Mouse (Mus musculus) layer of hippocampus, postnatal 10 days (tissue): ENCODE results near the gene Reg3a. TPM values are rescaled to one million over a fixed set of nuclear protein-coding genes. Genes with fewer than 3 reads are reported as not detected.
"Not testable (repeated sequence)": the region's sequence is repeated elsewhere in the genome, so short reads cannot be mapped to it uniquely, and the experiment has no call there.

Source experiments
- DNase-seq, 2 experiments: peaks; one replicate each; pipeline ENCODE4 v3.0.0; 2021; ENCODE audit warnings: low spot score in 2 of 2
- long read RNA-seq: library from polyadenylated mRNA; stranded (forward); transcript quantifications from one replicate; pipeline ENCODE4 v2.0.0, GENCODE M21; 2023
- total RNA-seq, 2 experiments: library from RNA; stranded (reverse); gene quantifications; 2 replicates each; pipeline ENCODE4 v1.2.3; 2021

The Reg3a gene
- not detected for total RNA-seq
- long read RNA-seq: 0 reads

DNA sequence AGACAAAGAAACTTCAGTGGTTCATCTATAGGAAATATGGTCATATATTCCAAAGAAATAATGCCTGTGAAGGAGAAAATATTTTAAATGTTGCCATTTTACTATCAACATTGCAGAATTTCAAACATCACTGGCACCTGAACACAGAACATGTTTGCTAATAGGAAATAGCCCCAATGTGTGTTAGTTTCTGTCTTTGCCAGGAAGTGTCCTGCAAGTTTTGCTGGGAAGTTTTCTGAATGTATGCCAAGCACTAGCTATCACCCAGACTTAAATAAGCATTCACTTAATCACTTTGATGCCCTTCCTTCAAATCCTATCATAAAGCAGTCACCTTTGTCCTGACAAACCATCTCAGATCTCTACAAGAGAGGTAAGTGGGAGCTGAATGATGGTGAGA lies at the start of gene Reg3a:
TSS of gene Reg3a (plus strand) at position 301 of the 400 bp plus-strand sequence.
- no peak for DNase-seq

DNA sequence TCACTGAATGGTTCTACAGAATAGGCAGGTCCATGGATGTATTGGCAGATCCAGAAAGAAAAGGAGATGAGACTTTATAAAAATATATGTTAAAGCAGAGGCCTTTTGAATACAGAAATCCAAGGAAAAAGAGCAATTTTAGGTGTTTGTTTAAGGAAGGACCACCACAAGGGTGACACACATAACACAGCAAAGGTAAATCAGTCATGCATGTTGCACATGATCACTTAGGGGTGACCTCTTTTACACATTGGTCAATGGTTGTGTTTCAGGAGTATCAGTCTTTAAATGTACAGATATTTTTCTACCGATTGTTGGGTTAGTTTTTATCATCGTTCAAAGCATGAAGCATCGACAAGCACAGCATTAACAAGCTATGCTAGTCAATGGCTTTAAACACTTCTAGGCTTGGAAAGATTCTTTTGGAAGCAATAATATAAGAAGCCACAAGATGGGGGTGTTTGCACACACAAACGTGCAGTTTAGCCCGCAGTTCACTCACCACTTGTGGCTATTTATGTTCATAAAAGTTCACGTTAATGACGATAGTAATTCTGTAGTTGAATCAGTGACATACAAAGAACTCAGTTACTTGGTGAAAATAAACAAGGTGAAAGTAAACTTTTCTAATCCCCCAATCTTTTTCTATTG lies 48.5 kb upstream of the Reg3a start:
- peak; percentile 7 to 27 for DNase-seq

DNA sequence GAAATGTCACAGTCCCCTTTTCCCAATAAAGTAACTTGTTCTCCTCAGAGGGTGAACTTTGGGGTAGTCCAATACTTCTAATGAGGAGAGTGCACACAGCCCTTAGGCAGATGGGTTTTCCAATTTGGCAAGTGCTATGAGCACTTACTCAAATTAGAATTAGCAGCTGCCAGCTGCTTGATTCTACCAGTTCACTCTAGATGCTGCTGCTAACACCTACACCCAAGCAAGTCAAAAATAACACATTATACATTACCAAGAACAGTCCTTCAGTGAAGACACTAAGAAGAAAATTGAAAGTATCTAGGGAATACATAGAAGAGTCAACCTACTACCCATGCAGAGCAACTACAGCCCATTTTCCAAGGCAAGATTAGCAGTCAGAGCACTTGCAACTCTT lies 40.2 kb upstream of the Reg3a start:
- DNase-seq: no peak

DNA sequence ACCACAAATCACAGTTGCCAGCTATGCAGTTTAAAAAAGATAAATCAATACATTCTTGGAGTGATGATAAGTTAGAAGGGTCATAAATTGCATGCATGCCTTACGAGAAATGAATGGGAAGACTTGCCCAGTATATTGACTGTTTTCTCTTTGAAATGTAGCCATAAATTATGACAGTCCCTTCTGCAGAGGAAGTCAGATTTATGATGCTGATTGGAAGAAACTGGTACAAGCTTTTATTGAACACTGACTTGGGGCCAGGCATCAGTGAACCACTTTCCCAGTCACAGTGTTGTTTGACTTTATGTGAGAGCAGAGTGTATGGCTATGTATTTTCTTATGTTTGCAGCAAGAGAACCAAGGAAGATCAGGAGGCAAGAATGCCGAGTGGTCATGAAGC lies 38.8 kb upstream of the Reg3a start:
- DNase-seq: no peak

DNA sequence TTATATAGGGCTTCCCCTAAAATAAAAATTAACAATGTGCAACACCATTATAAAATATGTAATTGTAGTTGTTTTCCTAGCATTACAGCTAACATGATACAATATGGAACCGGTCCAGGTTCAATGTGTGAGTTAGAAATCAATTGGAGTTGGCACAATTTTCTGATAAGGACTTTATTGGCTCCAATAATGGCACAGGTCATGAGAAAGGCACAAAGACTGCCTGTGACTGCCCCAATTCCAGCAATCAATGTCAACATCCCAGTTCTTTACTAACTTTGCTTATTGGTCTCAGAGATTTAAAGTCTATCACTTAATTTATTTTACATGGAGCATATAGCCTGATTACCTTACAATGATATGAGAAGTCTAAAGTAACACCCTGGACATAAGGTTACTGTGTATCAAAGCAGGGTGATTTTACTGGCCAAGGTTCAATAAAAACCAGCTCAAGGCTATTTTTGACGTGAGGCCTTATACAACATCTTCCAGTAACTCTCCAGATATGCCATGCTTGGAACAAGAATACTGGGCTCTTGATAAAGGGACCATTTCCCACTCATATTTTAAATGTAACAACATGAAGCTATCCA lies 18.4 kb upstream of the Reg3a start:
- DNase-seq: no peak

DNA sequence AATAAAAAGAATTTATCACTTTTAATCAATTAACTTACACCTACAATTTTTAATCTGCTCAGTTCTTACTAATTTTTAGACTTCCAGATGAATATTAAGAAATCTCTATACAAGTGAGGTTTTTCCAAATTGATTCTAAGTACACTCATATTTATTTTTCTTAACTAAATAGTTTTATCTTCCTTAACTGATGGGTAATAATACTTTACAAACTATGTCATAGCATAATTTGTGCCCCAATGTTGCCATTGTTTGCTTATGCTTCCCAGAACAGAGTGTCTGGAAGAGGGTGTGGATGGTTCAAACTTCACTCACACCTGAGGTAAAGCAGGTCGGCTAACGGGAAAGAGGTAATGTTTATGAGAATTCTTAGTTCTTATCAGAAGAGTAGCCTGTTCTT lies 10.2 kb upstream of the Reg3a start, which contains the start of gene Reg3b:
TSS of gene Reg3b (plus strand) at position 301 of the 400 bp plus-strand sequence.
- no peak for DNase-seq

DNA sequence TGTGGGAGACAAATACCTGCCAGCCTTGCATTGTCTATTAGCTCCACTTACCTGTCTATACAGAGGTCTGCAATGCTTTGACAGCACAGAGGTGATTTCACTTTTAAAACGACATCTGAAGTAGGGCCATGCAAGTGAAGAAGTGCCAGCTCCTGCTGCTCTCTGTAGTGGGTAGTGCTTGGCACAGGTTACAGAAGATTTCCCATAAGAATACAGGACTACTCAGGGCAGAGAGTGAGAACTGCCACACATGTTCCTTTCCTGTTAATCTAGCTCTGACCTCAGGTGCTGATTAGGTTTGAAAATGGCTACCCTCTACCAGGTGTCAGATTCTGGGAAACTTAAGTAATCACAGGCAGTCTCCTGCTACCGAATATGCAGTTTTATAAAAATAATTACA lies 1.7 kb upstream of the Reg3a start, which contains the start of gene Reg3d:
TSS of gene Reg3d (minus strand) at position 101 of the 400 bp plus-strand sequence.
- DNase-seq: no peak

DNA sequence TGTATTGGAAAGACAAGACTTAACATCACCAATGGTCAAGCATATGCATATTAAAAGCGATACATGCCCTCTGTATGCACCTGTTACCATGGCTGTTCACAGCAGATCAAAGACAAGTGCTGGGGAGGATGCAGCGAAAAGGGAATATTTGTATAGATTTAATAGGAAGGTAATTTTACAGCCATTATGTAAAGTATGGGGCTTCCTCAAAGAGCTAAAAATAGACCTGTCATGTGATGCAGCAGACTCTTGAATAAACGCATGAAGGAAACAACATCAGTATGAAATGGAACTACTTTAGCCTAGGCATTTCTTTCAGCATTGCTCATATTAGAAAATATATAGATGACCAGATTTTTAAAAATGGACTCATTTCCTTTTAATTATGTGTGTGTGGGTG lies 5.1 kb downstream of the Reg3a start:
- DNase-seq: no peak

DNA sequence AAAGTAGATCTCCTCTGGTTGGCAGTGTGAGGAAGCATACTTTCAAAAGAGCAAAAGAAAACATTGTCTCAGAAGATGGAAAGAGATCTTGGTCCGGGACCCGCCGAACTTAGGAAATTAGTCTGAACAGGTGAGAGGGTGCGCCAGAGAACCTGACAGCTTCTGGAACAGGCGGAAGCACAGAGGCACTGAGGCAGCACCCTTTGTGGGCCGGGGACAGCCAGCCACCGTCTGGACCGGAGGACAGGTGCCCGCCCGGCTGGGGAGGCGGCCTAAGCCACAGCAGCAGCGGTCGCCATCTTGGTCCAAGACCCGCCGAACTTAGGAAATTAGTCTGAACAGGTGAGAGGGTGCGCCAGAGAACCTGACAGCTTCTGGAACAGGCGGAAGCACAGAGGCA lies 14.8 kb downstream of the Reg3a start, which contains the start of gene Reg2:
TSS of gene Reg2 (plus strand) at position 301 of the 400 bp plus-strand sequence.
- not testable (repeated sequence) for DNase-seq

DNA sequence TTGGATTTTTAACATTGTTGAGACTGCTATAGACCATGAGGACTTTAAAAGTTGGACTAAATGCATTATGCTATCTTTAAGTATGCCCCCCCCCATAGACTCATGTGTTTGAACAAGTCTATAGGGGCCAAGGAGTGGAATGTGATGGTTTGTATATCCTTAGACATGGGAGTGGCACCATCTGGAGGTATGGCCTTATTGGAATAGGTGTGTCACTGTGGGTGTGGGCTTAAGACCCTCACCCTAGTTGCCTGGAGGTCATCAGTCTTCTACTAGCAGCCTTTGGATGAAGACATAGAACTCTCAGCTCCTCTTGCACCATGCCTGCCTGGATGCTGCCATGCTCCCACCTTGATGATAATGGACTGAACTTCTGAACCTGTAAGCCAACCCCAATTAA lies 41.9 kb downstream of the Reg3a start, which contains the start of gene Reg1:
TSS of gene Reg1 (plus strand) at position 301 of the 400 bp plus-strand sequence.
- DNase-seq: not testable (repeated sequence)

DNA sequence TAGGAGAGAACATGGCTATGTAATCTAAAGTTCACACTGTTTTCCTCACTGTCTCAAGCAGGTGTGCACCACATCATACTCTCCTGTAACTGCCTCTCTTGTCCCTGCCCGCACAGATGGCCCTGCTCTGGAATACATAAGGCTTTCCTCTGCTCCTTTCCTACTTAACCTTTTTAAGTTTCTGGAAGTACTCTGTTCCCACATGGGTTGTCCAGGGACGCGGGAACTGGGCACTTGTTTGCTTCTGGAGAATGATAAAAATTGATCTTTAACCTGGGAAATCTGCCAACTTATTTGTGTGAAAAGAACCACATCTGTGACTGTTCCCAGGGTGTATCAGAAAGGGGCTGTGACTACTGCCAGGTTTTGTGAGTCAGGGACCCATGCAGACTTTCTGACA lies 45.0 kb downstream of the Reg3a start:
- no peak for DNase-seq

Other genes with a start within 250 kb of the Reg3a start
- not detected for gene Reg3b, start 10.1 kb upstream of the Reg3a start, total RNA-seq
- not detected for gene Reg3d, start 1.8 kb upstream of the Reg3a start, total RNA-seq
- gene Reg2, start 14.9 kb downstream of the Reg3a start, total RNA-seq: not detected
- not detected for gene Reg1, start 42.0 kb downstream of the Reg3a start, total RNA-seq
- gene Reg3g, start 88.2 kb downstream of the Reg3a start, total RNA-seq: not detected